Mouse (Mus musculus) forebrain, embryonic 16.5 days (tissue): ENCODE measurements at regions not wholly inside any gene's neighbourhood (a gene's known extent, or its start where the extent isn't known, plus 50 kb on each side); places are given as distances from the start of the nearest gene placed in this dataset.

Experiments
- ATAC-seq: fragments of 200-750 bp; cut with Nextera tagmentation; 2 replicates; pipeline ENCODE4 v1.8.0; 2017; ENCODE audit warnings: mild to moderate bottlenecking, moderate library complexity
- H3K27ac ChIP-seq: fragments of 300-500 bp; sonication (generic); 2 replicates; pipeline ENCODE4 v1.5.1; 2014; ENCODE audit warnings: low read length, control low read depth
- H3K27me3 ChIP-seq: fragments of 300-500 bp; sonication (generic); replicated peaks from 2 replicates; pipeline ENCODE4 v1.6.1; 2014; ENCODE audit warnings: low read length; ENCODE audit not compliant: control insufficient read depth, insufficient read depth
- H3K36me3 ChIP-seq: fragments of 300-500 bp; sonication (generic); 2 replicates; pipeline ENCODE4 v1.6.1; 2014; ENCODE audit not compliant: control insufficient read depth, insufficient read depth
- H3K4me1 ChIP-seq: fragments of 300-500 bp; sonication (generic); replicated peaks from 2 replicates; pipeline ENCODE4 v1.6.1; 2014; ENCODE audit warnings: low read length; ENCODE audit not compliant: control insufficient read depth, insufficient read depth
- H3K4me2 ChIP-seq: fragments of 300-500 bp; sonication (generic); 2 replicates; pipeline ENCODE4 v1.6.1; 2014; ENCODE audit warnings: mild to moderate bottlenecking, low read length, control low read depth
- H3K4me3 ChIP-seq: fragments of 300-500 bp; sonication (generic); replicated peaks from 2 replicates; pipeline ENCODE4 v1.5.1; 2014; ENCODE audit warnings: mild to moderate bottlenecking, low read length, control low read depth
- H3K9ac ChIP-seq: fragments of 300-500 bp; sonication (generic); replicated peaks from 2 replicates; pipeline ENCODE4 v1.6.1; 2014; ENCODE audit warnings: low read depth, low read length, control low read depth
- H3K9me3 ChIP-seq: fragments of 300-500 bp; sonication (generic); 2 replicates; pipeline ENCODE4 v1.6.1; 2016; ENCODE audit warnings: low read length; ENCODE audit not compliant: control insufficient read depth
- WGBS: fragments of 180-500 bp; shearing (Covaris S2); extraction: QIAGEN DNeasy Blood & Tissue Kit; methylation state at CpG from one replicate; pipeline ENCODE4 v1.1.7; 2014; 5-methylcytosine and 5-hydroxymethylcytosine counted together

- no peaks in the 10 kb centered on the region for H3K36me3 ChIP-seq
- no peaks in the 10 kb centered on the region for H3K9me3 ChIP-seq
- H3K4me3 ChIP-seq: no peak overlapping the region
- peak; percentile 97 for ATAC-seq
- H3K9ac ChIP-seq: no peak overlapping the region
- H3K4me1 ChIP-seq: no peaks in the 10 kb centered on the region
- H3K27ac ChIP-seq: no peak overlapping the region
- no peaks in the 10 kb centered on the region for H3K27me3 ChIP-seq
- H3K4me2 ChIP-seq: no peak overlapping the region
These were observed 114.3 kb downstream of the Ldoc1 start for GRCm38 (mm10) chrX:61823604-61824003.

- Histone ChIP-seq H3K4me3 (no peak overlapping the region), H3K27me3 (no peaks in the 10 kb centered on the region), H3K4me1 (no peaks in the 10 kb centered on the region), H3K9me3 (no peaks in the 10 kb centered on the region), H3K36me3 (no peaks in the 10 kb centered on the region), H3K4me2 (no peak overlapping the region), H3K9ac (no peak overlapping the region), H3K27ac (no peak overlapping the region)
- 42% methylated on average over 2 of the region's 2 CpGs for WGBS
- peak; percentile 40; the same call in 1 of the 2 replicates for ATAC-seq
These were observed 115.0 kb downstream of the Ldoc1 start for GRCm38 (mm10) chrX:61824330-61824729.
